Mouse (Mus musculus): ENCODE data around the gene Taf5. TPM values are rescaled to one million over a fixed set of nuclear protein-coding genes. Genes with fewer than 3 reads are reported as not detected.

Taf5 gene
- 1 to 10 TPM; 5.1 to 5.6 TPM for total RNA-seq (2021)
- long read RNA-seq, experiment 1, transcript Taf5-201 (11 exons, 3,260 nt): major isoform, 6 of 14 reads
- long read RNA-seq, experiment 1, partial matches to known transcripts: 5 of 14 reads
- long read RNA-seq, experiment 1, other reads (novel, unspliced or antisense): 3 of 14 reads
- long read RNA-seq, experiment 2, transcript Taf5-201 (11 exons, 3,260 nt): major isoform, 10 of 17 reads
- long read RNA-seq, experiment 2, partial matches to known transcripts: 2 of 17 reads
- long read RNA-seq, experiment 2, other reads (novel, unspliced or antisense): 5 of 17 reads

DNA sequence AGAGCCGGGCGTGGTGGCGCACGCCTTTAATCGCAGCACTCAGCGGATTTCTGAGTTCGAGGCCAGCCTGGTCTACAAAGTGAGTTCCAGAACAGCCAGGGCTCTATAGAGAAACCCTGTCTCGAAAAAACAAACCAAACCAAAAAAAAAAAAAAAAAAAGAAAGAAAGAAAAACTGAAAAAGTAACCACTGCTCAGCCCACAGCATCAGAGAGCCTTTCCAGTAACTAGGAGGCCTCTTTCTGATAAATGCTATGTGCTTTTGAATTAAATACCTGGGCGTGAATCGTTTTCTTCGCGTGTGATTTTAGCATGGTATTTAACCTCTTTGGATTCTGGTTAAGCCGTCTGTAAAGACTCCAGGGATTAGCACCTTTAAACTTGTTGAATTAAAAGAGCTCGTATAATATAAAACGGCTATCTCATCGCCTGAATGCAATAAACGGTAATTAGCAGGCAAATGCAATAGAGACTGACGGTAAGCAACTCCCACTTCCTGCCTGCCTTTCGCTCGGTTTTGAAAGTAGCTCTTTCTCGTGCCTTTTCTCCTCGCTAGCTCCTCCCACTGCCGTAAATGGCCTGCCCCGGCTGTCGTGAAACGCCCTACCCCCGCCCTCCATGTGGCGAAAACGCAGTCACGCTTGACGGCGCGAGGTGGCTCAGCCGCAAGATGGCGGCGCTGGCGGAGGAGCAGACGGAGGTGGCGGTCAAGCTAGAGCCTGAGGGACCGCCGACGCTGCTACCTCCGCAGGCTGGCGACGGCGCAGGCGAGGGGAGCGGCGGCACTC, at the start of gene Taf5:
Gene Taf5, plus strand, starts transcription at position 651 of the 787 bp plus-strand sequence.
- DNase-seq (ENCODE audit: low spot score in 2 of 2): peak; percentile 86 to 95

DNA sequence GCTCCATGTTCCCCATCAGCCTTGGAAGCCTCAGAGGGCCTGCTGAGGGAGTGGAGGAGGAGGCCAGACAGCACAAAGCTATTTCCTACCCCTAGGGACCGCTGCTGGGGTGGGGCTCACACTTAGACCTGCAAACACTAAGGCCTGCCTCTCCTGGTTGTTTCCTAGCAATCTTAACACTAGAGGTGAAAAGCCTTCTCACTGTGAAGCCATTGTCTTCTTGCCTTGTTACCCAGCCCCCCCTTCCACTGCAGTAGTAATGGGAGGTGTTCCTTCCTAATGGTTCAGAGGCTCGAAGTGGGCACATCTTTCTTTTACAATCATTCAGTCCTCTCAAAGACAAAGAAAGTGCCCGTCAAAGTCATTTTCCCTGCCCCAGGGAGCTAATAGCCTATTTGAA, 49.7 kb upstream of the Taf5 start:
- DNase-seq (ENCODE audit: low spot score in 2 of 2): no peak

DNA sequence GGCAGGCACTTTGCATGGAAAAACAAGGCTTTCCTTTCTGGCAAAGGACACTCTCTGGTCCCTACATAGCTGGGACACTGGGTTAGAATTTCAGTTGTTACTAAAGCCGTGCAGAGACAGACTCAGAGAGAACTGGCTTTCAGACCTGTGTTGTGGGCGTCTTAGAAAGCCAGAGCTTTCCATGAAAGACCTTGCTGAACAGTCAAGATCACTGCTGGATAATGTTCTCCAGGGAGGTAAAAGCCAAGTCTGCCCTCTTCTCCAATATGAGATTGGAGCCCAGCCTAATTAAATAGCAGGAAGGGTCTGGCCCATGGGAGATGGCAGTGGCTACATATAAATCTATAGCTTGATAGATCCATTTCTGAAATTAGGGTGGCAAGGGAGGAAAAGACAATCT, 49.2 kb upstream of the Taf5 start:
- no peak for DNase-seq (ENCODE audit: low spot score in 2 of 2)

DNA sequence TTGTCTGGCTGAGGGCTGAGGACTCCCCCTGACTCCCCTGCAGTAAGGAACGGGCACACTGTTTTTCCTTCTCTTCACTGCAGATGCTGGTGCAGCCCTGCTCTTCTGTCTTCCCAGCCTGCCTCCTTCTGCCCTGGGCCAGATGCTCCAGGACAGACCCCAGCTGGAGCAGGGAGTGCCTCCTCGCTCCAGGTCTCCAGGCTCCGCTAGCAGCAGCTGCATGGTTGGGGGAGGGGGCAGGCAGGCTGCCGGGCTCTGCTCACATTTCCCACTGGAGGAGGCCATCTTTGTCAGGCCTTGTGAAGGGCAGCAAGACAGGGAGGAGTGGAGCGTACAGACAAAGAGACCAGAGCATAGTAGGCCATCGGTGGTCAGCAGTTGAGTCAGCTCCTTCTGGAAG, 48.2 kb upstream of the Taf5 start:
- no peak for DNase-seq (ENCODE audit: low spot score in 2 of 2)

DNA sequence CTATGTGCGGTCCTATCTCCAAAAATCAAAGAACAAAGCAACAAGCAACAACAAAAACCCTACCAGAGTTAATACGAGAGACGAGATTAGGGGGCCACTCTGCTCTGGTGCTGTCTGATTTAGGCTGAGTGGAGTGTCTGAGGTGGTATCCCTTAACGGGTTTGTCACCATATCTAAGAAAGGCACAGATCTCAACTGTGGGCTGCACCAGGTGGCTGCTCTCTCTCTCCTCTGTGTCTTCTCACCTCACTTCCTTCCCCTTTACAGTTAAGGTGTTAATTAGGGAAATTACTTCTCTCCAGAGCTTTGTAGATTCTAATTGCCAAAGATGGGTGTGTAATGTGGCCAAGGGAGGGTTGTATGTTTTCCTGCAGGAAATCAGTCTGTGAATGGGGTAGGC, 44.8 kb upstream of the Taf5 start:
- DNase-seq (ENCODE audit: low spot score in 2 of 2): no peak

DNA sequence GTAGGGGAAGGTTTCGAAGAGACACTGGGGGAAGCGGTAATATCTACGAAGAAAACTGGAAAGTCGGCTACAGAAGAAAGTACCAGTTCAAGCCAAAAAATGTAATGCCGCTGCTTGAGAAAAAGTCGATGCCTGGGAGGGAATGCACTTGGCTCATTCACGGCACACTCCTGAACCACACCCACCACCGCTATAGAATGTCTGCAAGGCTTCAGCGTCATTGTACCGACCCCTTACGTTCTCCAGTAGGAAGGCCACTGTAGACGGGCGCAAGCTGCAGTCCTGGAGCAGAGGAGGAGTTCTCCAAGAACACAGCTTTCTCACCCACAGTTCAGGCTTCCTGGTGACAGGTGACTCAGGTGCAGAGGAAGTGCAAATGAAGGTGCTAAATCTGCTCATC, 44.0 kb upstream of the Taf5 start:
- no peak for DNase-seq (ENCODE audit: low spot score in 2 of 2)

DNA sequence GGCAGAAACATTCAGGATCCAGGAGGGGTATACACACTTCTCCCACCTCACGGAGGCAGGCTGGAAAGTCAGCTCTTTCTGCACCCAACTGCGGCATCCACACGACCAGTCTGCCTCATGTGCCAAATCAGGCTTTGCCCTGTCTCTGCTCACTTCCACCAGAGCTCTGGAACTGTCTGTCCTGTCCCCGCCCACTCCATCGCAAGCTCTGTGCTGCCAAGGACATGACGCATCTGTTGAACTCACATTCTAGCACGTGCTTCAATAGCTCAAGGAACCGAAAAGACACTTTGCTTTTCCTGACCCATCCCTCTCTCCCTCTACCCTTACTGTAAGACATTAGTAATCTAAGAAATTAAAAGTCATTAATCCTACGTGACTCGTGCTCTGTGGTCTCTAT, 42.6 kb upstream of the Taf5 start:
- no peak for DNase-seq (ENCODE audit: low spot score in 2 of 2)

DNA sequence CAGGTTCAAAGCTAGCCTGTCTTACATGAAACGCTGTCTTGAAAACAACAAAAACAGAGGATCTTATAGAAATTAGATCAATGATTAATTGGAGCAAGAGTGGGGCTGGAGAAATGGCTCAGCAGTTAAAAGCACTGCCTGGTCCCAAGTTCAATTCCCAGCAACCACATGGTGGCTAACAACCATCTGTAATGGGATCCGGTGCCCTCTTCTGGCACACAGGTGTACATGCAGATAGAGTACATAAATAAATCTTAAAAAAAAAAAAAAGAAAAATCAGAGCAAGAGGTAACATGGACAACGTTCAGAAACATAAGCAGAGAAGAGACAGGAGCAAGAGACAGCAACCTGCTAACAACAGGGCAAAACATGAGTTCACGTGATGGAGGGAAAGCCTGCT, 41.0 kb upstream of the Taf5 start:
- DNase-seq (ENCODE audit: low spot score in 2 of 2): no peak

DNA sequence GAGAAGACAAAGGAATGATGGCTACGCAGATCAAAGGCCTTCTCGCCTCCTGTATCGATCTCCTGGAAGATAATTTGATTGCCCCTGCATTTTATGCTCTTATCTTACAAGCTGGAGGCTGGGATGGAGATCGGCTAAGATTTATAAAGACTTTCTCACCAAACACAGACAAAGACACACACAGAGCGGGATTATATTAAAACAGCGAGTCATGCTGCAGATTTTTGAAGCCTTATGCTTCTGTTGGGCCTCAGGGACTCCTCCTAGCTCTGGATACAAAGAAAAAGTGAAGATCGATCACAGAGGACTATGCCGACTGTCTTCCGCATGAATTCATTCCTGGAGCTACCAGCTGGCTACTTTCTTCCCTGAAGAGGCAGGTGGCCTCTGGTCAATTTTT, 37.8 kb upstream of the Taf5 start:
- no peak for DNase-seq (ENCODE audit: low spot score in 2 of 2)

DNA sequence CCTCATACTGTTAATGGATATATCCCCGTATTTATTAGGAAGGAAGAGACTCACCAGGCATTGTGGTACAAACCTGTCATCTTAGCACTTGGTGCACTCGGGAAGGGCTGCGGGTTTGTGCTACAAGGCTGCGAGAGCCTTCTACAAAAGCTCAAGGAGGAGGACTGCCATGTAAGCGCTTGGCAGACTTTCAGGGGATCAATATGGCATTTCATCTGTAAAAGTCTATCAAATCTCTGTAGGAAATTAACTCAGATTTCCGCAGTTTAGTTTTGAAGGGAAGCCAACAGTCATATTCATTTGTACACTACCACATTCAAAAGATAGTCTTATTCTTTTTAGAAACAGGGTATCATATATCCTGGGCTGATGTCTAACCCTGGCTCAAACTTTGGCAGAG, 35.8 kb upstream of the Taf5 start:
- no peak for DNase-seq (ENCODE audit: low spot score in 2 of 2)

DNA sequence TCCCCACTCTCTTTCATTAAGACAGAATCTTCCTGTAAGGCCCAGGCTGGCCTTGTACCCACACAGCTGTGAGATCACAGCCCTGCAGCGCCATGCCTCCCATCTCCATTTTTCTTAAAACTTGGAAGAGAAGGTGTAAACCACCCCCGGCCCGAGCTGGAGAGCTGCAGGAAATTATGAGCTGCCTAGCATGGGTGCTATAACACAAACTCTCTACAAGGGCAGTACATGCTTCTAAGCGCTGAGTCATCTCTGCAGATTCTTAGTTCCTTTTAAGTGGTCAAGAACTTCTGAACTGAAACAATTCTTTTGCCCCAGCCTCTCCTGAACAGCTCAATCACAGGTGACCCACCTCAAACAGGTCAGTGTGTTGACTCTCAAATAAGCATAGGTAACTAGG, 32.6 kb upstream of the Taf5 start:
- no peak for DNase-seq (ENCODE audit: low spot score in 2 of 2)

DNA sequence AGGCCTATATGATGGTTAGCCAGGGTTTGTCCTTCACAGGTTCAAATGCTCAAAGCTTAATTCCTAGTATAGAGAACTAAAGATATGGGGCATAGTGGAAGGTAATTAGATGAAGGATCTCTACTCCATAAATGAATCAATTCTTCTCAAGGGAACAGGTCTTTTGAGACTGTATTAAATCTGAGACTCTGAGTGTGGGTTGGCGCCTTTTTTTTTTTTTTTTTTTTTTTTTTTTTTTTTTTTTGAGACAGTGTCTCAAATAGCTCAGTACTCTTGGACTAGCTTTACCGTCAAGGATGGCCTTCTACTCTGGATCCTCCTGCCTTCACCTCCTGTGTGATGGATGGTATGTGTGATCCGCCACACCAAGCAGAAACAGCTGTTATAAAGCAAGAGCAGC, 30.9 kb upstream of the Taf5 start:
- no peak for DNase-seq (ENCODE audit: low spot score in 2 of 2)

DNA sequence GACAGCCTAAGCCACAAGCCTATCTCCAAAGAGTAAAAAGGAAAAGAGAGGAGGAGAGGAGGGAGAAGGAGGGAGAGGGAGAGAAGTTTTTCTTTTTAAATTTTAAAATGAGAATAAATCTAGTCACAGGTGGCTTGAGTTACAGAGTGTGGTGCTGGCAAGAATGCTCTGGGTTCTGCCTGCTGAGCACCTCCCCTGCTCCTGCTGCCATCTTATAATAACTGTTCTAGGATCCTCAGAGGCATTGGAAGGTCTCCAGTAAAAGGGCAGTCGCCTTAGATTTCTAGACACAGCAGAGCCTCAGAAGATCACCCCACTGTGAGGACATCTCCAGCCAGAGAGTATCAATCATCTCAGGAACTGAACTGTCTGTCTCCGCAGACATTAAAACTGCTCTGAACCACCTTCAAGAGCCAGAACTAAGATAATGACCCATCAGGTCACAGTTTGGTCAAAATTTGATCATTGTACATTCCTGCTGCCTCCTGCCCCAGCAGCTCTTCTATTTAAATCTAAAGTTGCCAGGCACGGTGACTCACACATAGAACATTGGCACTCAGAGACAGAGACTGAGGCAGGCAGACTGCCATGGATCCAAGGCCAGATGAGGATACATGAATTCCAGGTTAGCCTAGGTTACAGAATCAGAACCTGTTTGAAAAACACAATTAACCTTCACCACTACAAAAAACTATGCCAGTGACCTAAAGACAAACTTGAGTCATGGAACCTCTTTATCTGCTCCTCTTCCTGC, 26.6 kb upstream of the Taf5 start:
- DNase-seq (ENCODE audit: low spot score in 2 of 2): no peak

DNA sequence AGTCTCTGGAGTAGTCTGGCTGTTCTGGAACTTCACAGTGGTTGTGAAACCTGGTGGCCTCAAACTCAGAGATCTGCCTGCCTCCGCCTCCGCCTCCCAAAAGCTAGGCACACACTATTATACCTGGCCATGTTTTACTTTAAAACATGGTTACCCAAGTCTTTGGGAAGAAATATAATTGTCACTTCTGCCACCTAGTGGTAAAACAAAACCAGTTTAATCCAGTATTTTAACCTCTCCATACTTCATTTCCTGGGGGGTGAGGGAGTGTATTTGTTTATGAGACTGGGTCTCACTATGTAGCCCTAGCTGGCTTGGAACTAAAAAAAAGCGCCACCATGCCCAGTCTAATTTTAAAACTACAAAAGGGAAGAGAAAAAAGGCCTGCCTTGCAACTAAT, 23.9 kb upstream of the Taf5 start:
- no peak for DNase-seq (ENCODE audit: low spot score in 2 of 2)

DNA sequence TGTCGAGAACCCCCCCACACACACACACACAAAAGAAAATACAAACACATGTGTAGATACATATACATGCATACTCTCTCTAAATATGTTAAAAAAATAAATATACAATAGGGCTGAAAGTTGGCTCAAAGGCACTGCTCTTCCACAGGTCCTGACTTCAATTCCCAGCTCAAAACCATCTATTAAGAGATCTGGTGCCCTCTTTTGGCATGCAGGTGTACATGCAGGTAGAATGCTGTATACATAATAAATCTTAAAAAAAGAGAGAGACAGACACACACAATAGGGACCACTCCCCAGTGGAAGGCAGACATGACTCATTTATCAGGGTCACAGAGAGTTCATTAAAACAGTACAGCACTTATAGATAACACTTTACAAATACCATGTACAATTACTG, 21.2 kb upstream of the Taf5 start:
- no peak for DNase-seq (ENCODE audit: low spot score in 2 of 2)

DNA sequence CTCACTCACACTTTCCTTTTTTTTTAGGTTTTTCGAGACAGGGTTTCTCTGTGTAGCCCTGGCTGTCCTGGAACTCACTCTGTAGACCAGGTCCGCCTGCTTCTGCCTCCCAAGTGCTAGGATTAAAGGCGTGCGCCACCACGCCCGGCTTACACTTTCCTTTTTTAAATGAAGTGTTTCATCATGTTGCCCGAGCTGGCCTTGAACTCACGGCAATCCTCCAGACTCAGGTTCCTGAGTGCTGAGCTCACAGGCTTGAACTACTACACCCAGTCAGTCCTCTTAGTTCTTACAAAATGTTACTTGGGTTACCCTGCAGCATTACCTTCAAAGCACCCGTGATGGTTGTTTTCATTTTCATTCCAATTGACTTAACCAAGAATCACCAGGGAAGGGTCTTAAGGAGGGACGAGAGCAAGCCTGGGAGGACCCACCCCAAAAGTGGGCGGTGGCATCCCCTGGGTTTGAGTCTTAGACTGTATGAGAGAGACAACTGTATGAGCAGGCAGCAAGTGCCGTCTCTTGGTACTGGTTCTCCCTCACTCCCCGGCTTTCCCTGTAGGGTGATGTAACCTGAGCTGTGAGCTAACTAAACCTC, 20.2 kb upstream of the Taf5 start:
- no peak for DNase-seq (ENCODE audit: low spot score in 2 of 2)

DNA sequence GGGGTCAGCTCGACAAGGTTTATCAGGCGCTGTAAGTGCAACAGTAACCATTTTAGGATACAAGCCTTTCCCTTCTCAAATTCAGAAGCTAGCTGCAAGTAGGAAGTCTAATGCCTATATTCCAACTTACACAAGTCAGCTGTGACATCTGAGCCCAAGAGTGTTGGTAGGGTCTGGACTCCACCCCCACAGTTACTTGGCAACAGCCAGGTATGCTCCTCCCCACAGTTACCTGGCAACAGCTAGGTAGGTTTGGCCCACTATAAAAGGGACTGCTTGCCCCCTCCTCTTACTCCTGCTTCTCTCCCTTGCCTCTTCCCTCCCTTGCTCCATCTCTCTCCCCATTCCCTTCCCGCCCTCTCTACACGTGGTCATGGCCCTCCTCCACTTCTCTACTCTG, 18.5 kb upstream of the Taf5 start:
- DNase-seq (ENCODE audit: low spot score in 2 of 2): no peak

DNA sequence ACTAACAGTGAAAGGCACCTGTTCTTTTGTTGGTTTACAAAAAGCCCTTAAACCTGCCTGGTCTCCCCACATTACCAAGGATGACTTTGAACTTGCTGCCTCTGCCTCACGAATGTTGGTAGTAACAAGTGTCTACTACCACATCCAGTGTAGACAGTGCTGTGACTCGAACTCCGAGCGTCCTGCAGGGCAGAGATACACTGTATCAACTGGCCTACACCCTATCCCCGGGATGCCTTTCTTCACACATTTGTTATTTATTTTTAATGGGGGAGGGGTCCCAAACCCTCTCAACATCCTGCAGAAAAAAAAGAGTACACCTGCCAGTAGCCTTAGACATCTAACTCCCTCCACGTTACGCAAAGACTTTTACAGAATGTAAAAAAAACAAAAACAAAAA, 17.7 kb upstream of the Taf5 start:
- DNase-seq (ENCODE audit: low spot score in 2 of 2): no peak

DNA sequence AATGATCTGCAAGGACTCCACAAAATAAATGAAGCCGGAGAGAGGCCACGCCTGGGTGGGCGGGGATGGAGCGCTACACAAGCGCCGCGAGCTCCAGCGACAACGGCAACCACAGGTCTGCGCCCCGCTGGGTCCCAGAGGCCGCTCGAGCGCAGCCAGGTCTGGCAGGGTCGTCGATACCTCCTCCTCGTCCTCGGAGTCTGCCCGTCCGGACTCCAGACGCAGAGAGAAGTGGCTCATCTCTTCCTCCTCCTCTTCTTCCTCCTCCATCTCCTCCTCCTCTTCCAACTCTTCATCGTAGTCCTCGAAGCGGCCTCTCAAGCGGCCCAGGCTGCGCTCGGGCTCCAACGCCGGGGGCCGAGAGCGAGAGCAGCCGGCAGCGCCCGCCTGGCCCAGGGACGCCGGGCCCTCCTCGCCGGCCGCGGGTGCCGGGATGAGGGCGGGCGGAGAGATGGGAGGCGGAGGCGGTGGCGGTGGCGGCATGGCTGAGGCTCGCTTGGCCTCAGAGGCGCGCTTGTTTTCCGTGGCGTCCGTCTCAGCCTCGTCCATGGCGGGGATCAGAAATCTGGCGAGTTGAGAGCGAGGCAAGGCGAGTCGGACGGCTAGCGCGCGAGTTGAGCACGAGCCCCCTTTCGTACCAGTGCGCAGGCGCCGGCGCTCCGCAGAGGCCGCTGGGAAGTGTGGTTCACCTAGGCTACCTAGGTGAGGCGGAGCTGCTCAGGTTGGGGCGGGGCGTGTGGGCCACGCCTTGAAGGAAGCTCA, 17.1 kb upstream of the Taf5 start, which contains the start of gene Pcgf6:
Gene Pcgf6, minus strand, starts transcription at position 636 of the 762 bp plus-strand sequence.
- DNase-seq (ENCODE audit: low spot score in 2 of 2): peak; percentile 25 to 56

DNA sequence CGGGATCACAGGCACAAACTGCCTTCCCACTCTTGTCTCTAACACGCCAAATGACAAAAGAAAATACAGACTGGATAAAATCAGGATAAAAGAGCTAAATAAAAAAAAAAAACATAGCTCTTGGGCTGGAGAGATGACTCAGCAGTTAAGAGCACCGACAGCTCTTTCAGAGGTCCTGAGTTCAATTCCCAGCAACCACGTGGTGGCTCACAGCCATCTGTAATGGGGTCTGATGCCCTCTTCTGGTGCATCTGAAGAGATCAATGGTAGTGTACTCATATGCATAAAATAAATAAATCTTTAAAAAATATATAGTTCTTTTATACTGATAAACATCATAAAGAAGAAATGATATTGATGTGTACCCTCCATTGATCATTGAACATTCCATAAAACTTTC, 14.6 kb upstream of the Taf5 start:
- no peak for DNase-seq (ENCODE audit: low spot score in 2 of 2)

DNA sequence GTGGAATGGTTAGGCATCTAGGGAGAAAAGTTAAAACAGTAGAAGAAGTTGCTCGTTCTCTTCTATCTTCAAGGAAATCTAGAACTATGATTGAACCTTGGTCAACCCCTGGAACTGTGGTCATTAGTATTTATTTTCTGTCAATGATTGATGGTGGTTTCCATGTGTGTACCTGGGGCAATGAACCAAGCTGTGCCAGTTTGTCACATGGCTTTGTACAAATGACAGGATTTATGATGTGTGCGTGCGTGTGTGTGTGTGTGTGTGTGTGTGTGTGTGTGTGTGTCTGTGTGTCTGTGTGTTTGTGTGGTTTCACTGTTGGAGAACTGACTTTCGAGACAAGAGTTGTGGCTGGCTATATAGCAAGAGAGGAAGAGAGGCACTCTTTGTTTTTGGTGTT, 14.1 kb upstream of the Taf5 start:
- no peak for DNase-seq (ENCODE audit: low spot score in 2 of 2)

Data from adrenal gland, postnatal 4 days (tissue).